Mouse (Mus musculus) erythroblast, embryonic 14.5 days (primary cell): Measurements from ENCODE around the gene U2af1l4. TPM values are rescaled to one million over a fixed set of nuclear protein-coding genes. Genes with fewer than 3 reads are reported as not detected.

ENCODE experiments used
- H3K27me3 ChIP-seq: 2 replicates; pipeline ENCODE4 v1.6.1; 2012; ENCODE audit warnings: inconsistent platforms; ENCODE audit not compliant: control insufficient read depth
- H3K36me3 ChIP-seq: 2 replicates; pipeline ENCODE4 v1.6.1; 2012; ENCODE audit warnings: mild to moderate bottlenecking, inconsistent platforms; ENCODE audit not compliant: control insufficient read depth
- H3K4me1 ChIP-seq: 2 replicates; pipeline ENCODE4 v1.6.1; 2012; ENCODE audit warnings: inconsistent platforms; ENCODE audit not compliant: control insufficient read depth
- H3K4me3 ChIP-seq: replicated peaks from 2 replicates; pipeline ENCODE3; 2012; ENCODE audit warnings: moderate library complexity, mild to moderate bottlenecking, inconsistent platforms
- H3K9me3 ChIP-seq: 2 replicates; pipeline ENCODE4 v1.6.1; 2012; ENCODE audit warnings: low read length, inconsistent platforms, mixed read lengths; ENCODE audit not compliant: control insufficient read depth
- GATA1 ChIP-seq: IDR thresholded peaks from 2 replicates; pipeline ENCODE4 v1.6.1; 2012; ENCODE audit warnings: low read length, inconsistent platforms, mixed read lengths
- TAL1 ChIP-seq: IDR thresholded peaks from 3 replicates; pipeline ENCODE4 v1.6.1; 2012; ENCODE audit warnings: low read length, inconsistent platforms, mixed read lengths
- polyA plus RNA-seq: library from polyadenylated mRNA; stranded (reverse); fragments of >175 nt; gene quantifications from 2 replicates; pipeline ENCODE4 v1.2.3, GENCODE M21; 2012

The U2af1l4 gene
- polyA plus RNA-seq, 1 experiment = 5.6 TPM

GRCm38 (mm10) chr7:30591605-30591951, 28.5 kb downstream of the U2af1l4 start:
- peaks cover 8% of the 10 kb centered on the region for H3K27me3 ChIP-seq
- no peak overlapping the region for H3K4me3 ChIP-seq
- H3K9me3 ChIP-seq = no peaks in the 10 kb centered on the region
- peaks cover 61% of the 10 kb centered on the region for H3K4me1 ChIP-seq
- H3K36me3 ChIP-seq = peaks cover 8% of the 10 kb centered on the region
- TF ChIP-seq TAL1 (no peak), GATA1 (no peak)

- Histone ChIP-seq H3K27me3 (peaks cover 11% of the 10 kb centered on the region), H3K9me3 (no peaks in the 10 kb centered on the region), H3K36me3 (no peaks in the 10 kb centered on the region), H3K4me1 (peaks cover 48% of the 10 kb centered on the region), H3K4me3 (no peak overlapping the region)
- TF ChIP-seq GATA1 (no peak), TAL1 (no peak)
Measured at GRCm38 (mm10) chr7:30592772-30593423, 29.8 kb downstream of the U2af1l4 start.

- Histone ChIP-seq H3K4me3 (no peak overlapping the region), H3K9me3 (no peaks in the 10 kb centered on the region), H3K36me3 (no peaks in the 10 kb centered on the region), H3K4me1 (peaks cover 47% of the 10 kb centered on the region), H3K27me3 (peaks cover 11% of the 10 kb centered on the region)
- TF ChIP-seq GATA1 (no peak), TAL1 (no peak)
Measured at GRCm38 (mm10) chr7:30593579-30594509, 30.7 kb downstream of the U2af1l4 start.

GRCm38 (mm10) chr7:30594510-30595024, 31.5 kb downstream of the U2af1l4 start:
- TF ChIP-seq TAL1 (no peak), GATA1 (no peak)
- H3K4me1 ChIP-seq = peaks cover 41% of the 10 kb centered on the region
- no peak overlapping the region for H3K4me3 ChIP-seq
- H3K9me3 ChIP-seq = no peaks in the 10 kb centered on the region
- peaks cover 11% of the 10 kb centered on the region for H3K27me3 ChIP-seq
- H3K36me3 ChIP-seq = no peaks in the 10 kb centered on the region

GRCm38 (mm10) chr7:30596093-30596492, 33.0 kb downstream of the U2af1l4 start:
- Histone ChIP-seq H3K4me1 (peaks cover 45% of the 10 kb centered on the region), H3K4me3 (no peak overlapping the region), H3K9me3 (no peaks in the 10 kb centered on the region), H3K36me3 (no peaks in the 10 kb centered on the region), H3K27me3 (peaks cover 11% of the 10 kb centered on the region)
- TF ChIP-seq GATA1 = no peak
- no peak for TF ChIP-seq TAL1

- Histone ChIP-seq H3K4me3 (no peak overlapping the region), H3K36me3 (no peaks in the 10 kb centered on the region), H3K4me1 (peaks cover 42% of the 10 kb centered on the region), H3K9me3 (no peaks in the 10 kb centered on the region), H3K27me3 (peaks cover 11% of the 10 kb centered on the region)
- TF ChIP-seq TAL1 (no peak), GATA1 (no peak)
Measured at GRCm38 (mm10) chr7:30596811-30597210, 33.7 kb downstream of the U2af1l4 start.

GRCm38 (mm10) chr7:30598786-30599185, 35.7 kb downstream of the U2af1l4 start, which contains the start of gene Zbtb32:
Gene Zbtb32, minus strand, starts transcription at chr7:30598909.
- no peak for TF ChIP-seq GATA1
- TF ChIP-seq TAL1 = no peak
- Histone ChIP-seq H3K4me3 (peak within 1 kb of the TSS; percentile 39), H3K4me1 (peaks cover 32% of the 10 kb centered on the region), H3K27me3 (peaks cover 11% of the 10 kb centered on the region), H3K9me3 (no peaks in the 10 kb centered on the region), H3K36me3 (no peaks in the 10 kb centered on the region)

- Histone ChIP-seq H3K4me3 (peak overlapping the region; percentile 39), H3K4me1 (peaks cover 20% of the 10 kb centered on the region)
- TF ChIP-seq GATA1 (no peak), TAL1 (no peak)
Measured at GRCm38 (mm10) chr7:30599933-30600353, 36.8 kb downstream of the U2af1l4 start.

GRCm38 (mm10) chr7:30600651-30601050, 37.5 kb downstream of the U2af1l4 start:
- peak overlapping the region; percentile 39 for H3K4me3 ChIP-seq
- TF ChIP-seq TAL1 = no peak
- TF ChIP-seq GATA1 = no peak
- H3K27me3 ChIP-seq = peaks cover 4% of the 10 kb centered on the region; the same call in 1 of the 2 replicates
- H3K9me3 ChIP-seq = no peaks in the 10 kb centered on the region
- peaks cover 18% of the 10 kb centered on the region for H3K4me1 ChIP-seq
- H3K36me3 ChIP-seq = no peaks in the 10 kb centered on the region

More at GRCm38 (mm10) chr7:30599933-30600353, 36.8 kb downstream of the U2af1l4 start:
- Histone ChIP-seq H3K36me3 (no peaks in the 10 kb centered on the region), H3K27me3 (peaks cover 9% of the 10 kb centered on the region), H3K9me3 (no peaks in the 10 kb centered on the region)
